Mouse (Mus musculus) forebrain, embryonic 16.5 days (tissue): ENCODE data around the gene Taok1. TPM values are rescaled to one million over a fixed set of nuclear protein-coding genes. Genes with fewer than 3 reads are reported as not detected.
"Not testable (repeated sequence)": the region's sequence is repeated elsewhere in the genome, so short reads cannot be mapped to it uniquely, and the experiment has no call there.

Experiments
- ATAC-seq: fragments of 200-750 bp; cut with Nextera tagmentation; 2 replicates; pipeline ENCODE4 v1.8.0; 2017; ENCODE audit warnings: mild to moderate bottlenecking, moderate library complexity
- H3K27ac ChIP-seq: fragments of 300-500 bp; sonication (generic); 2 replicates; pipeline ENCODE4 v1.5.1; 2014; ENCODE audit warnings: low read length, control low read depth
- H3K27me3 ChIP-seq: fragments of 300-500 bp; sonication (generic); replicated peaks from 2 replicates; pipeline ENCODE4 v1.6.1; 2014; ENCODE audit warnings: low read length; ENCODE audit not compliant: control insufficient read depth, insufficient read depth
- H3K36me3 ChIP-seq: fragments of 300-500 bp; sonication (generic); 2 replicates; pipeline ENCODE4 v1.6.1; 2014; ENCODE audit not compliant: control insufficient read depth, insufficient read depth
- H3K4me1 ChIP-seq: fragments of 300-500 bp; sonication (generic); replicated peaks from 2 replicates; pipeline ENCODE4 v1.6.1; 2014; ENCODE audit warnings: low read length; ENCODE audit not compliant: control insufficient read depth, insufficient read depth
- H3K4me2 ChIP-seq: fragments of 300-500 bp; sonication (generic); 2 replicates; pipeline ENCODE4 v1.6.1; 2014; ENCODE audit warnings: mild to moderate bottlenecking, low read length, control low read depth
- H3K4me3 ChIP-seq: fragments of 300-500 bp; sonication (generic); replicated peaks from 2 replicates; pipeline ENCODE4 v1.5.1; 2014; ENCODE audit warnings: mild to moderate bottlenecking, low read length, control low read depth
- H3K9ac ChIP-seq: fragments of 300-500 bp; sonication (generic); replicated peaks from 2 replicates; pipeline ENCODE4 v1.6.1; 2014; ENCODE audit warnings: low read depth, low read length, control low read depth
- H3K9me3 ChIP-seq: fragments of 300-500 bp; sonication (generic); 2 replicates; pipeline ENCODE4 v1.6.1; 2016; ENCODE audit warnings: low read length; ENCODE audit not compliant: control insufficient read depth
- WGBS: fragments of 180-500 bp; shearing (Covaris S2); extraction: QIAGEN DNeasy Blood & Tissue Kit; methylation state at CpG from one replicate; pipeline ENCODE4 v1.1.7; 2014; 5-methylcytosine and 5-hydroxymethylcytosine counted together
- polyA plus RNA-seq: library from polyadenylated mRNA; unstranded; fragments of >200 nt; fragmentation: Nextera tagmentation; extraction: Ambion mirVana; gene quantifications from 2 replicates; pipeline ENCODE4 v1.2.1, GENCODE M21; 2015

The Taok1 gene
- polyA plus RNA-seq, 1 experiment from 2014 or later: 27.5 TPM

DNA sequence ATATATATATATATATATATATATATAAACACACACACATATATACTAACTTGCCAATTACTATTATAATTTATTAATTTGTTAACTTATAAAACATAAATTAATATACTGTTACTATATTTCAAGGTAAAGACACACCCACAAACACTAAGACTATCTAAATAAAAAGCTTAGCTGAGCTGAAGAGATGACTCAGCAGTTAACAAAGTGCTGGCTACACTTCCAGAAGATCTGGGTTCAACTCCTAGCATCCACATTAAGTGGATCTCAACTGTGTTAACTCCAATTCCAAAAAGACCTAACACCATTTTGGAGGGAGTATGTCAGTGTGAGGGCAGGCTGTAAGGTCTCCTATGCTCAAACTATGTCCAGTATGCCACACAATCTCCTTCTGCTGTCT is 10.3 kb downstream of the Taok1 start:
- Histone ChIP-seq H3K9me3 (no peaks in the 10 kb centered on the region), H3K27me3 (no peaks in the 10 kb centered on the region), H3K27ac (no peak overlapping the region), H3K9ac (no peak overlapping the region), H3K4me1 (no peaks in the 10 kb centered on the region), H3K4me3 (no peak overlapping the region), H3K4me2 (no peak overlapping the region), H3K36me3 (no peaks in the 10 kb centered on the region)
- ATAC-seq: no peak

DNA sequence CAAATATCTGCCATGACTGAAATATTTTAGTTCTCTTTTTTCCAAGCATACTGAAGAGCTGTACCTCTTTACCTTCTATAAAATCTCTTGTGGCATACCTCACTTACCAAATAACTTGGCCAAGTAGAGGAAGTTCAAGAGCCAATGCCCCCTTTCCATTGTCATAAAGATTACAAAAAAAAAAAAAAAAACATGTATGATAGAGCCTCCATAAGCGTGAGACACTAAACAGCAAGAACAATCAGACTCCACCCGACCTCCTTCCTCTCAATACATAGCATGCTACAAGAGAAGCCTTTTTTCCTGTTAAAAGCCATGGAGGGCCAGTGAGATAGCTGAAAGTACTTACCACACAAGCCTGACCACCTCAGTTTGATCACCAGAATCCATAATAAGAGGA is 16.2 kb downstream of the Taok1 start:
- no peaks in the 10 kb centered on the region for H3K4me1 ChIP-seq
- no peak overlapping the region for H3K27ac ChIP-seq
- no peak overlapping the region for H3K4me3 ChIP-seq
- no peak for ATAC-seq
- no peak overlapping the region for H3K9ac ChIP-seq
- no peak overlapping the region for H3K4me2 ChIP-seq
- 96% methylated on average over 2 of the region's 2 CpGs for WGBS
- H3K27me3 ChIP-seq: no peaks in the 10 kb centered on the region
- no peaks in the 10 kb centered on the region for H3K9me3 ChIP-seq
- no peaks in the 10 kb centered on the region for H3K36me3 ChIP-seq

DNA sequence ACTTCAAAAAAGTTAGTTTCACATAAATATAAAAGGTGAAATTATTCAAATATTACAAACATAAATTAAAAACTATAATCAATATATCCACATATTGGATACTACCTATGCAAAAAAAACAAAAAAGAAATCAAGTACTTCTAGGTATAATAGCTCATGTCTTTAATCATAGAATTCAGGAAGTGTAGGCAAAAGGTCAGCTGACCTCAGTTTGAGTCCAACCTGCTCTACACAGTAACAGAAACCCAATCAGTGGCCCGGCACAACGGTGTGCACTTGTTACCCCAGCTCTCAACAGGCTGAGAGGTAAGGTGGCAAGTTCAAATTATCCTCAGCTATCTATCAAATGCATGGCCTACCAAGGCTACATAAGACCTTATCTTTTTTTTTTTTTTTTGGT is 16.8 kb downstream of the Taok1 start:
- no peak overlapping the region for H3K27ac ChIP-seq
- WGBS: 97% methylated on average over 2 of the region's 2 CpGs

DNA sequence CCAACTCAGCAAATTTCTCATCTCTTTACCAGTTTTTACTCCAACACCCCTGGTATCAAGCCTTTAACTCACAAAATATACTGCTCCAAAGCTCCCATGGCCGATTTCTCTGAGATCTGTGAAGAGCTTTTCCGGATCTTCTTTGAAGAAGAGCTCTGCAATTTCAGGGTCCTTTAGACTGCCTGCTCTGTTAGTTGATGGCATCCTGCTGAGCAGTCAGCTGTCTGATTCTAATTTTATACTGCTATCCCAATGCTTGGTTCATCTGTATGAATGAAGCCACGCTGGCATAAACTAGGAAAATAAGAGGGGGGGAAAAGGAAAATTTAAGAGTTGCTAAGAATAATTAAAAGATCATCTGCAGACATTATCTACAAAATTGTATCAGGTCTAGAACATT is 22.4 kb downstream of the Taok1 start:
- ATAC-seq: no peak
- Histone ChIP-seq H3K4me2 (no peak overlapping the region), H3K27ac (no peak overlapping the region), H3K9me3 (no peaks in the 10 kb centered on the region), H3K4me1 (no peaks in the 10 kb centered on the region), H3K36me3 (peaks cover 9% of the 10 kb centered on the region), H3K27me3 (no peaks in the 10 kb centered on the region), H3K4me3 (no peak overlapping the region), H3K9ac (no peak overlapping the region)
- 80% methylated on average over 3 of the region's 3 CpGs for WGBS

More for the DNA sequence above, 16.8 kb downstream of the Taok1 start:
- Histone ChIP-seq H3K4me1 (no peaks in the 10 kb centered on the region), H3K9ac (no peak overlapping the region), H3K4me2 (no peak overlapping the region), H3K27me3 (no peaks in the 10 kb centered on the region), H3K36me3 (no peaks in the 10 kb centered on the region), H3K9me3 (no peaks in the 10 kb centered on the region), H3K4me3 (no peak overlapping the region)
- no peak for ATAC-seq

DNA sequence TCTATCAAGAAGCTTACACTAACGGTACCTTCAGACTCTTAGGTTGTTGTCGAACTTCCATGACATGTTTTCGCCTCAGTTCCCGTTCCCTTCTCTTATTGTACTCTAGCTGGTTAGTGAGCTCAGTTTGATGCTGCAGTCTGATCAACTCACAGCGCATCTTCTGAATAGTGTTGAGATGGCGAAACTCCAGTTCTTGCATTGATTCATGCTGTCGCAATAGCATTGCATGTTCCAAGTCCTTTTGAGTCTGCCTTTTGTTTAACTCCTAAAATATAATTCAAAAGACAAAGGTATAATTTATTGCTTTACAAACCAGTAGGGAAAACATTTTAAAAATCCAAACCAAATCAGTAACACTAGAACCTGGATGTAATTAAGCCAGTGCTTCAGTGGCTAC is 62.4 kb downstream of the Taok1 start:
- WGBS: 92% methylated on average over 7 of the region's 7 CpGs
- Histone ChIP-seq H3K27ac (no peak overlapping the region), H3K4me1 (no peaks in the 10 kb centered on the region), H3K36me3 (peaks cover 41% of the 10 kb centered on the region), H3K4me3 (no peak overlapping the region), H3K9me3 (no peaks in the 10 kb centered on the region), H3K9ac (no peak overlapping the region), H3K27me3 (no peaks in the 10 kb centered on the region), H3K4me2 (no peak overlapping the region)
- ATAC-seq: no peak

DNA sequence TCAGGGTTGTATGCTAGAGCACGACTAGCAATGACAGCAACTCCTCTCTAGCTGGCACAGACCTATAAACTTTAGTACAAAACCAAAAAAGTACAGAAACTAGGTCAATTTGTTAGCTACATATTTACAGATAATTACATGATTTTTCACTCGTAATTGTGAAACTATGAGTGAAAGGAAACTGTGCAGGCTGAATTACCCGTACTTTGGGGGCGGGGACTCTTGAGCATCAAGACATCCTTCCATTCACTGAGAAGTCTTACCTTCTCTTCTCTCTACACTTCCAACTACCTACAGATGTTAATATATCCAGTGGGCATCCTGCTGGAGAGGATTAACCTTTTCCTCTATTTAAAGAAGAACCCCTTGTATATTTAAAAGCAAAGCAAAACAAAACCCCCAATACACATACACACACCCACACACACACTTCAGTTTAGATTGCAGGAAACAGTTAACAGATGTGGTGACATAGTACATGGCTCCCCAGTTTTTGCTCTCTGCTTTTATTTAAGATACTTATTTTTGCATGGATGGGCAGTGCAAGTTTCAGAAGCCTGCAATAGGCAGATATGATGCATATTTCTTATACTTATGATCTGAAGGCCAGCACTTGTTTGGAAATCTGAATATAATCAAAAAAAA is 75.3 kb downstream of the Taok1 start:
- Histone ChIP-seq H3K27me3 (no peaks in the 10 kb centered on the region), H3K36me3 (peaks cover 6% of the 10 kb centered on the region), H3K27ac (no peak overlapping the region), H3K4me2 (no peak overlapping the region), H3K4me3 (no peak overlapping the region), H3K9me3 (no peaks in the 10 kb centered on the region), H3K9ac (no peak overlapping the region), H3K4me1 (no peaks in the 10 kb centered on the region)
- 85% methylated on average over 4 of the region's 4 CpGs for WGBS
- ATAC-seq: no peak

DNA sequence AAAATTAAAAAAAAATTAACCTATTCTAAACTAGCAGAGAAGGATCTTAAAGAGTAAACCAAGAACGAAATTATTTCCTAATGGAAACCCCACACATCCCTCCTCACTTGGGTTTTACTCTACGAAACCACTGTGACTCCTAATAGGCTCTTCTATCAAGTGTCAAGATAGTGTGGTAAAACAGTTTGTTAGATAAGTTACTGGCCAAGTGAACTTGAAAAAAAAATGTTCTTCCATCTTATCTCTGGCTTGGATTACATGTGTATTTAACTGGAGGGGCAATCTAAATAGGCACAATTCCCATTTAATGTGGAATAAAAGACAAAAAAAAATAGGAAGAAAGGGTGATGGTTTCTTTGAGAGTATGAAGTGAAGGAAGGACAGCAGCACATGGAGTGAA is 76.8 kb downstream of the Taok1 start:
- Histone ChIP-seq H3K36me3 (no peaks in the 10 kb centered on the region; the same call in 1 of the 2 replicates), H3K4me2 (no peak overlapping the region), H3K27ac (no peak overlapping the region), H3K9me3 (no peaks in the 10 kb centered on the region), H3K4me1 (no peaks in the 10 kb centered on the region), H3K27me3 (no peaks in the 10 kb centered on the region), H3K4me3 (no peak overlapping the region), H3K9ac (no peak overlapping the region)
- ATAC-seq: no peak
- 93% methylated on average over 2 of the region's 2 CpGs for WGBS

DNA sequence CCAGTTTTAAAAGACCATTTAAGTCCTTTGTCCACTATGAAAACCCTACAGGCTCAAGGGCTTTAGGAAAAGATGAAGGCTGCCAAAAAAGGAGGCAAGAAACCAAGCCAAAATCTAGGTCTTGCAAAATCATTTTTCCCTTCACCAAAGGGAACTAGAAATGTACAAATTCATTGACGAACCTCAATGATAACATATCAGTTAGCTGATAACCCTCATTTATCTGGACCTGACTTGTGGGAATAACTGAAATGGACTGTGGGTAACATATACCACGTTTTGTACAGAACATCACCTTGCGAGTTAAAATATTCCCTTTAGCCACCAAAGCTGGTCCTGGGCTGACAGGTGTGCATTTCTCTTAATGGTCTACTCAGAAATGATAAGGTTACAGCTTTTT is 78.0 kb downstream of the Taok1 start:
- 93% methylated on average over 3 of the region's 3 CpGs for WGBS
- no peak overlapping the region for H3K9ac ChIP-seq
- no peak for ATAC-seq
- H3K4me2 ChIP-seq: no peak overlapping the region
- no peaks in the 10 kb centered on the region for H3K36me3 ChIP-seq
- no peak overlapping the region for H3K4me3 ChIP-seq
- H3K4me1 ChIP-seq: no peaks in the 10 kb centered on the region
- H3K9me3 ChIP-seq: no peaks in the 10 kb centered on the region
- no peaks in the 10 kb centered on the region for H3K27me3 ChIP-seq
- H3K27ac ChIP-seq: no peak overlapping the region

DNA sequence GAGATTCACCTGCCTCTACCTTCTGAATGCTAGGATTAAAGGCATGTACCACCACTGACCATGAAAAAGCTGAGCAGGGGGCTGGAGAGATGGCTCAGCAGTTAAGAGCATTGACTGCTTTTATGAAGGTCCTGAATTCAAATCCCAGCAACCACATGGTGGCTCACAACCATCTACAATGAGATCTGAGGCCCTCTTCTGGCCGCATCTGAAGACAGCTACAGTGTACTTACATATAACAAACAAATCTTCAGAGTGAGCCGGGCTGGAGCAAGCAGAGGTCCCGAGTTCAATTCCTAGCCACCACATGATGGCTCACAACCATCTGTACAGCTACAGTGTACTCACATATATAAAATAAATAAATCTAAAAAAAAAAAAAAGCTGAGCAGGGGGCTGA is 79.2 kb downstream of the Taok1 start:
- H3K4me1 ChIP-seq, ATAC-seq, H3K27ac ChIP-seq, H3K27me3 ChIP-seq, H3K36me3 ChIP-seq, H3K4me3 ChIP-seq, H3K9me3 ChIP-seq, H3K9ac ChIP-seq, H3K4me2 ChIP-seq: not testable (repeated sequence)
- 91% methylated on average over 3 of the region's 3 CpGs for WGBS
